Mouse (Mus musculus) liver, adult 2 months (tissue): ENCODE results near the gene Dot1l. TPM values are rescaled to one million over a fixed set of nuclear protein-coding genes. Genes with fewer than 3 reads are reported as not detected.
A peak's percentile ranks its signal among the peaks of the same experiment; 100 is the strongest.

Experiments used
- DNase-seq: peaks from one replicate; pipeline ENCODE4 v3.0.0-alpha.2; 2011; ENCODE audit warnings: low read depth, low spot score; ENCODE audit errors: extremely low read depth
- H3K27ac ChIP-seq: fragments of 200-500 bp; replicated peaks from 2 replicates; pipeline ENCODE4 v1.5.1; 2012; ENCODE audit warnings: low read depth, mild to moderate bottlenecking, control low read depth, inconsistent platforms, low read length; ENCODE audit not compliant: insufficient read depth
- H3K27me3 ChIP-seq: fragments of 200-500 bp; 2 replicates; pipeline ENCODE4 v1.6.1; 2012; ENCODE audit warnings: mild to moderate bottlenecking, moderate library complexity, low read length, inconsistent platforms; ENCODE audit not compliant: control insufficient read depth, insufficient read depth
- H3K36me3 ChIP-seq: fragments of 200-500 bp; 2 replicates; pipeline ENCODE4 v1.6.1; 2012; ENCODE audit warnings: low read length, inconsistent platforms; ENCODE audit not compliant: control insufficient read depth, insufficient read depth
- H3K4me1 ChIP-seq: fragments of 200-500 bp; 2 replicates; pipeline ENCODE4 v1.6.1; 2011; ENCODE audit warnings: low read length; ENCODE audit not compliant: control insufficient read depth, insufficient read depth
- H3K4me3 ChIP-seq: fragments of 200-500 bp; 2 replicates; pipeline ENCODE4 v1.5.1; 2011; ENCODE audit warnings: low read depth, mild to moderate bottlenecking, control low read depth, low read length, moderate library complexity; ENCODE audit not compliant: insufficient read depth
- H3K79me2 ChIP-seq: fragments of 200-500 bp; 2 replicates; pipeline ENCODE4 v1.6.1; 2012; ENCODE audit warnings: inconsistent platforms, mild to moderate bottlenecking, low read length, moderate library complexity; ENCODE audit not compliant: control insufficient read depth, insufficient read depth
- H3K9ac ChIP-seq: fragments of 200-500 bp; 2 replicates; pipeline ENCODE4 v1.6.1; 2012; ENCODE audit warnings: low read depth, mild to moderate bottlenecking, control low read depth, inconsistent platforms, low read length
- CTCF ChIP-seq: fragments of 200-500 bp; IDR thresholded peaks from 2 replicates; pipeline ENCODE4 v1.5.1; 2011; ENCODE audit warnings: low read depth, low read length, control low read depth
- POLR2A ChIP-seq: fragments of 200-500 bp; IDR thresholded peaks from 2 replicates; pipeline ENCODE4 v1.6.1; 2011; ENCODE audit warnings: low read length, control low read depth; ENCODE audit not compliant: insufficient read depth; ENCODE audit errors: extremely low read depth
- WGBS: fragments of 180-500 bp; shearing (Covaris S2); methylation state at CpG from one replicate; pipeline ENCODE4 v1.1.7; 2018; 5-methylcytosine and 5-hydroxymethylcytosine counted together
- polyA plus RNA-seq: library from polyadenylated mRNA; depleted of rRNA; stranded (reverse); fragments of >200 nt; gene quantifications from 2 replicates; pipeline ENCODE4 v1.2.3, GENCODE M21; 2012
- total RNA-seq: library from RNA; depleted of rRNA; stranded (reverse); fragments of >200 nt; gene quantifications from 2 replicates; pipeline ENCODE4 v1.2.3, GENCODE M21; 2014

Dot1l gene
- total and polyA plus RNA-seq, 2 experiments: 2.4 to 14.8 TPM

GRCm38 (mm10) chr10:80744262-80744661 lies 10.7 kb upstream of the Dot1l start:
- Histone ChIP-seq H3K9ac (no peak overlapping the region), H3K27ac (no peak overlapping the region), H3K79me2 (peaks cover 26% of the 10 kb centered on the region), H3K4me1 (peaks cover 14% of the 10 kb centered on the region), H3K36me3 (no peaks in the 10 kb centered on the region), H3K27me3 (no peaks in the 10 kb centered on the region), H3K4me3 (no peak overlapping the region)
- WGBS: 28% methylated on average over 5 of the region's 5 CpGs
- TF ChIP-seq POLR2A (no peak), CTCF (no peak)
- peak; percentile 81 for DNase-seq

- under 1% methylated on average over 3 of the region's 3 CpGs for WGBS
- DNase-seq: peak; percentile 71
Measured at GRCm38 (mm10) chr10:80747410-80747809, 7.6 kb upstream of the Dot1l start.

GRCm38 (mm10) chr10:80748609-80749008 lies 6.4 kb upstream of the Dot1l start:
- TF ChIP-seq CTCF (no peak), POLR2A (no peak)
- WGBS: 15% methylated on average over 6 of the region's 6 CpGs
- Histone ChIP-seq H3K36me3 (no peaks in the 10 kb centered on the region), H3K9ac (no peak overlapping the region), H3K27ac (no peak overlapping the region), H3K27me3 (no peaks in the 10 kb centered on the region), H3K79me2 (no peaks in the 10 kb centered on the region), H3K4me3 (no peak overlapping the region), H3K4me1 (peaks cover 7% of the 10 kb centered on the region)
- peak; percentile 44 for DNase-seq

More at GRCm38 (mm10) chr10:80747410-80747809, 7.6 kb upstream of the Dot1l start:
- Histone ChIP-seq H3K79me2 (no peaks in the 10 kb centered on the region), H3K4me3 (no peak overlapping the region), H3K4me1 (peaks cover 7% of the 10 kb centered on the region; the same call in 1 of the 2 replicates), H3K36me3 (no peaks in the 10 kb centered on the region), H3K27me3 (no peaks in the 10 kb centered on the region), H3K27ac (no peak overlapping the region), H3K9ac (no peak overlapping the region)
- TF ChIP-seq POLR2A: no peak
- peak; percentile 99 for TF ChIP-seq CTCF

GRCm38 (mm10) chr10:80751188-80751832 lies 3.7 kb upstream of the Dot1l start:
- no peaks in the 10 kb centered on the region for H3K36me3 ChIP-seq
- peak overlapping the region; percentile 10; the same call in 1 of the 2 replicates for H3K27ac ChIP-seq
- TF ChIP-seq POLR2A (no peak), CTCF (peak; percentile 33; the same call in 1 of the 2 replicates)
- peak; percentile 58 for DNase-seq
- WGBS: 16% methylated on average over 16 of the region's 16 CpGs
- no peak overlapping the region for H3K9ac ChIP-seq
- peaks cover 12% of the 10 kb centered on the region; the same call in 1 of the 2 replicates for H3K79me2 ChIP-seq
- no peaks in the 10 kb centered on the region for H3K27me3 ChIP-seq
- no peak overlapping the region for H3K4me3 ChIP-seq
- H3K4me1 ChIP-seq: peaks cover 9% of the 10 kb centered on the region

- no peak overlapping the region for H3K4me3 ChIP-seq
- H3K36me3 ChIP-seq: no peaks in the 10 kb centered on the region
- H3K27ac ChIP-seq: peak overlapping the region; percentile 66
- H3K4me1 ChIP-seq: peaks cover 17% of the 10 kb centered on the region
- no peak overlapping the region for H3K9ac ChIP-seq
- no peak for TF ChIP-seq CTCF
- TF ChIP-seq POLR2A: no peak
- 3% methylated on average over 6 of the region's 6 CpGs for WGBS
- peak; percentile 81 for DNase-seq
- H3K27me3 ChIP-seq: no peaks in the 10 kb centered on the region
- peaks cover 19% of the 10 kb centered on the region; the same call in 1 of the 2 replicates for H3K79me2 ChIP-seq
Measured at GRCm38 (mm10) chr10:80752079-80752625, 2.9 kb upstream of the Dot1l start.
